Mouse (Mus musculus): ENCODE results near the gene Txnrd1.

DNA sequence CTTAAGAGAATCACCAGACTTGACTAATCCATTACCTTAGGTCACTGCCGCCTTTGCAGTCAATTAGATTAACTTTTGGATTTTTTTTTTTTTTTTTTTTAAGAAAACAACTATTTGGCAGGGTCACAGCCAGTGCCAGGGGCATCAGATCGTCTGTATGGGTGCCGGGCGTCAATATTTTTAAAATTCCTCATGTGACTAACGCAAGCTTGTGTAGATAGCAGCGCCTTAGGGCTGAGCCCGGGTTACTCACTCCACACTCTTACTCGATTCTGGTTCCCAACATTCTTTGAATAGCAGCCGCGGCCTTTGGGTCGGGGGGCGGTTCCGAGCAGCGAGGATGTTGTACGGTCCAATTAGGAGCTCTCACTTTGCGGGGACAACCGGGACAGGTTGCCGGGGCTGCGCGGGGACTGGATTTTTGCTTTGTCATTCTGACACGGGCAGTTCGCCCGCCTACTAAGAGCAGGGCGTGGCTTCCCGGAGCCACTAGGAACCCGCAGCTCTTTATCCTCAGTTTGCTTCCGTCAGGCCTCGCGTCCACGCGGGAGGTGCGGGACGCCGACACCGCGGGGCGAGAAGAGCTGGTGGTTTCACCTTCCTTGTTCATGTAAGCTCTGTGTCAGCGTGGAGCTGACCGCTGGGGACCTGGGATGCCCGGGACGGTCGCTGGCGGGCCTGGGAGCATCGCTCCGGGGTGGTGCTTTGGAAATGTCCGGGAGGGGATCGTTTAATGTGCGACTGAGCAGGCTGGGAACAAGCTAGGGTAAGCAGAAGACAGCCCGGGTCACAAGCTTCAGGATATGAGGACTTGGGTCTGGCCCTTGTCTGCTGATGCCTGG lies 25.2 kb downstream of the Txnrd1 start:
- TF ChIP-seq CTCF (conservative IDR thresholded peaks at IDR 0.05; ENCODE audit: low read length) = no peak
- no peak for TF ChIP-seq NANOG (IDR thresholded peaks at IDR 0.05; ENCODE audit: borderline replicate concordance, low read length)
